Mouse (Mus musculus) midbrain, embryonic 11.5 days (tissue): ENCODE data around the gene Rcc2. TPM values are rescaled to one million over a fixed set of nuclear protein-coding genes. Genes with fewer than 3 reads are reported as not detected.
A peak's percentile ranks its signal among the peaks of the same experiment; 100 is the strongest.

Source experiments
- ATAC-seq: fragments of 200-750 bp; cut with Nextera tagmentation; 2 replicates; pipeline ENCODE4 v1.8.0; 2017; ENCODE audit warnings: moderate TSS enrichment, moderate library complexity; ENCODE audit not compliant: low FRiP score
- DNase-seq: peaks from one replicate; pipeline ENCODE4 v3.0.0; 2015; ENCODE audit warnings: low spot score; ENCODE audit errors: missing footprints
- H3K27ac ChIP-seq: fragments of 300-500 bp; sonication (generic); 2 replicates; pipeline ENCODE4 v1.5.1; 2014; ENCODE audit warnings: low read depth, low read length
- H3K27me3 ChIP-seq: fragments of 300-500 bp; sonication (generic); 2 replicates; pipeline ENCODE4 v1.6.1; 2014; ENCODE audit warnings: mild to moderate bottlenecking, low read length, moderate library complexity, mixed read lengths; ENCODE audit not compliant: control insufficient read depth, insufficient read depth
- H3K36me3 ChIP-seq: fragments of 300-500 bp; sonication (generic); 2 replicates; pipeline ENCODE4 v1.6.1; 2014; ENCODE audit warnings: mild to moderate bottlenecking, low read length, moderate library complexity, mixed read lengths; ENCODE audit not compliant: control insufficient read depth, insufficient read depth
- H3K4me1 ChIP-seq: fragments of 300-500 bp; sonication (generic); 2 replicates; pipeline ENCODE4 v1.6.1; 2014; ENCODE audit warnings: low read length; ENCODE audit not compliant: control insufficient read depth, insufficient read depth
- H3K4me2 ChIP-seq: fragments of 300-500 bp; sonication (generic); 2 replicates; pipeline ENCODE4 v1.6.1; 2014; ENCODE audit warnings: mild to moderate bottlenecking, moderate library complexity
- H3K4me3 ChIP-seq: fragments of 300-500 bp; sonication (generic); 2 replicates; pipeline ENCODE4 v1.5.1; 2014; ENCODE audit warnings: low read depth, low read length
- H3K9ac ChIP-seq: fragments of 300-500 bp; sonication (generic); 2 replicates; pipeline ENCODE4 v1.6.1; 2014; ENCODE audit warnings: low read length
- H3K9me3 ChIP-seq: fragments of 300-500 bp; sonication (generic); 2 replicates; pipeline ENCODE4 v1.6.1; 2016; ENCODE audit warnings: low read length; ENCODE audit not compliant: control insufficient read depth
- WGBS: fragments of 180-500 bp; shearing (Covaris S2); extraction: QIAGEN DNeasy Blood & Tissue Kit; methylation state at CpG from one replicate; pipeline ENCODE4 v1.1.7; 2014; 5-methylcytosine and 5-hydroxymethylcytosine counted together
- polyA plus RNA-seq: library from polyadenylated mRNA; unstranded; fragments of >200 nt; fragmentation: Nextera tagmentation; extraction: Ambion mirVana; gene quantifications from 2 replicates; pipeline ENCODE4 v1.2.1, GENCODE M21; 2014

The Rcc2 gene
- polyA plus RNA-seq, 1 experiment from 2014 or later: 70.1 TPM

GRCm38 (mm10) chr4:140753366-140753765 is 53.0 kb downstream of the Rcc2 start:
- Histone ChIP-seq H3K9me3 (no peaks in the 10 kb centered on the region), H3K9ac (no peak overlapping the region), H3K27me3 (no peaks in the 10 kb centered on the region), H3K4me1 (peaks cover 7% of the 10 kb centered on the region), H3K4me2 (no peak overlapping the region), H3K27ac (no peak overlapping the region), H3K4me3 (no peak overlapping the region), H3K36me3 (no peaks in the 10 kb centered on the region)
- DNase-seq (no peak), ATAC-seq (no peak)
- WGBS: 69% methylated on average over 7 of the region's 7 CpGs

- Histone ChIP-seq H3K4me1 (peaks cover 7% of the 10 kb centered on the region), H3K9ac (no peak overlapping the region), H3K27me3 (no peaks in the 10 kb centered on the region), H3K27ac (no peak overlapping the region), H3K4me3 (no peak overlapping the region), H3K4me2 (no peak overlapping the region), H3K36me3 (no peaks in the 10 kb centered on the region), H3K9me3 (no peaks in the 10 kb centered on the region)
- WGBS: 82% methylated on average over 3 of the region's 3 CpGs
- DNase-seq: no peak
- no peak for ATAC-seq
Measured at GRCm38 (mm10) chr4:140755811-140756210, 55.5 kb downstream of the Rcc2 start.

- Histone ChIP-seq H3K27ac (no peak overlapping the region), H3K4me2 (no peak overlapping the region), H3K4me3 (no peak overlapping the region), H3K27me3 (no peaks in the 10 kb centered on the region), H3K9ac (no peak overlapping the region), H3K9me3 (no peaks in the 10 kb centered on the region), H3K4me1 (peaks cover 7% of the 10 kb centered on the region), H3K36me3 (no peaks in the 10 kb centered on the region)
- ATAC-seq: no peak
- DNase-seq: no peak
- WGBS: 88% methylated on average over 7 of the region's 7 CpGs
Measured at GRCm38 (mm10) chr4:140761601-140762000, 61.3 kb downstream of the Rcc2 start.

GRCm38 (mm10) chr4:140763158-140763557 is 62.8 kb downstream of the Rcc2 start:
- WGBS: 14% methylated on average over 9 of the region's 9 CpGs
- DNase-seq (peak; percentile 91), ATAC-seq (peak; percentile 46; the same call in 1 of the 2 replicates)
- Histone ChIP-seq H3K27me3 (no peaks in the 10 kb centered on the region), H3K27ac (no peak overlapping the region), H3K4me2 (no peak overlapping the region), H3K9me3 (no peaks in the 10 kb centered on the region), H3K4me3 (no peak overlapping the region), H3K9ac (no peak overlapping the region), H3K4me1 (peaks cover 1% of the 10 kb centered on the region; the same call in 1 of the 2 replicates), H3K36me3 (no peaks in the 10 kb centered on the region)

- H3K4me1 ChIP-seq: no peaks in the 10 kb centered on the region; the same call in 1 of the 2 replicates
- H3K9me3 ChIP-seq: no peaks in the 10 kb centered on the region
- DNase-seq: no peak
- no peak overlapping the region for H3K27ac ChIP-seq
- H3K36me3 ChIP-seq: no peaks in the 10 kb centered on the region
- H3K27me3 ChIP-seq: no peaks in the 10 kb centered on the region
- no peak overlapping the region for H3K4me3 ChIP-seq
- WGBS: 89% methylated on average over 3 of the region's 3 CpGs
- no peak for ATAC-seq
- no peak overlapping the region for H3K4me2 ChIP-seq
- no peak overlapping the region for H3K9ac ChIP-seq
Measured at GRCm38 (mm10) chr4:140765936-140766335, 65.6 kb downstream of the Rcc2 start.

GRCm38 (mm10) chr4:140768973-140769372 is 68.6 kb downstream of the Rcc2 start:
- 78% methylated on average over 5 of the region's 5 CpGs for WGBS
- Histone ChIP-seq H3K9me3 (no peaks in the 10 kb centered on the region), H3K4me1 (no peaks in the 10 kb centered on the region; the same call in 1 of the 2 replicates), H3K36me3 (no peaks in the 10 kb centered on the region), H3K4me3 (no peak overlapping the region), H3K4me2 (no peak overlapping the region), H3K9ac (no peak overlapping the region), H3K27ac (no peak overlapping the region), H3K27me3 (no peaks in the 10 kb centered on the region)
- no peak for ATAC-seq
- DNase-seq: no peak

- ATAC-seq: no peak
- peak overlapping the region; percentile 36 for H3K9ac ChIP-seq
- no peak for DNase-seq
- H3K27ac ChIP-seq: no peak overlapping the region
- 13% methylated on average over 13 of the region's 13 CpGs for WGBS
- H3K4me2 ChIP-seq: peak overlapping the region; percentile 23; the same call in 1 of the 2 replicates
- no peaks in the 10 kb centered on the region for H3K36me3 ChIP-seq
- no peaks in the 10 kb centered on the region for H3K27me3 ChIP-seq
- H3K4me3 ChIP-seq: no peak overlapping the region
- H3K4me1 ChIP-seq: no peaks in the 10 kb centered on the region; the same call in 1 of the 2 replicates
- H3K9me3 ChIP-seq: no peaks in the 10 kb centered on the region
Measured at GRCm38 (mm10) chr4:140770433-140770832, 70.1 kb downstream of the Rcc2 start.

- WGBS: 70% methylated on average over 4 of the region's 4 CpGs
- Histone ChIP-seq H3K9me3 (no peaks in the 10 kb centered on the region), H3K36me3 (no peaks in the 10 kb centered on the region), H3K4me1 (no peaks in the 10 kb centered on the region; the same call in 1 of the 2 replicates), H3K4me2 (no peak overlapping the region), H3K27ac (no peak overlapping the region), H3K27me3 (no peaks in the 10 kb centered on the region), H3K9ac (no peak overlapping the region), H3K4me3 (no peak overlapping the region)
- no peak for DNase-seq
- ATAC-seq: no peak
Measured at GRCm38 (mm10) chr4:140771091-140771490, 70.8 kb downstream of the Rcc2 start.
